Mouse (Mus musculus): ENCODE results near the gene Vps45. TPM values are rescaled to one million over a fixed set of nuclear protein-coding genes. Genes with fewer than 3 reads are reported as not detected.

Gene Vps45
- total RNA-seq (2014; rRNA removed): 22.1 and 24.9 TPM in 2 replicates
- 59.3 and 61.8 TPM in 2 replicates for polyA plus RNA-seq (2015; fragmentation: Nextera tagmentation; extraction: Ambion mirVana)

GRCm38 (mm10) chr3:96058231-96058896 lies at the start of gene Vps45:
Gene Vps45, minus strand, starts transcription at chr3:96058466.
- no peaks in the 10 kb centered on the region for H3K27me3 ChIP-seq (ENCODE audit: insufficient read depth, low read length)
- H3K27ac ChIP-seq: peak within 1 kb of the TSS; percentile 92
- peak within 1 kb of the TSS; percentile 67 for H3K4me3 ChIP-seq (ENCODE audit: low read length)
- peak within 1 kb of the TSS; percentile 65 for H3K4me2 ChIP-seq (ENCODE audit: low read depth, low read length)
- peak; percentile 77 for ATAC-seq
- H3K9me3 ChIP-seq (ENCODE audit: low read length): no peaks in the 10 kb centered on the region
- peak; percentile 80 for DNase-seq (ENCODE audit: low spot score)
- H3K36me3 ChIP-seq (ENCODE audit: insufficient read depth, low read length): no peaks in the 10 kb centered on the region
- WGBS: 2% methylated on average over 18 of the region's 18 CpGs
- H3K9ac ChIP-seq (replicated peaks; ENCODE audit: low read length): peak within 1 kb of the TSS; percentile 66
- no peaks in the 10 kb centered on the region for H3K4me1 ChIP-seq (ENCODE audit: insufficient read depth, low read length)
- no peak for TF ChIP-seq CTCF (IDR thresholded peaks at IDR 0.05; ENCODE audit: low read depth)

GRCm38 (mm10) chr3:96106151-96106550 lies 47.9 kb upstream of the Vps45 start:
- no peak for TF ChIP-seq CTCF (IDR thresholded peaks at IDR 0.05; ENCODE audit: low read depth)
- Histone ChIP-seq H3K9ac (replicated peaks; ENCODE audit: low read length) (no peak overlapping the region), H3K9me3 (ENCODE audit: low read length) (no peaks in the 10 kb centered on the region), H3K27me3 (ENCODE audit: insufficient read depth, low read length) (no peaks in the 10 kb centered on the region), H3K36me3 (ENCODE audit: insufficient read depth, low read length) (no peaks in the 10 kb centered on the region), H3K4me3 (ENCODE audit: low read length) (no peak overlapping the region), H3K4me1 (ENCODE audit: insufficient read depth, low read length) (peaks cover 7% of the 10 kb centered on the region), H3K27ac (no peak overlapping the region), H3K4me2 (ENCODE audit: low read depth, low read length) (peak overlapping the region; percentile 80; the same call in 1 of the 2 replicates)
- 89% methylated on average over 4 of the region's 4 CpGs for WGBS
- ATAC-seq: no peak
- DNase-seq (ENCODE audit: low spot score): no peak

- H3K4me3 ChIP-seq (ENCODE audit: low read length): peak overlapping the region; percentile 88
- no peak for TF ChIP-seq CTCF (IDR thresholded peaks at IDR 0.05; ENCODE audit: low read depth)
- DNase-seq (ENCODE audit: low spot score) (no peak), ATAC-seq (no peak)
- peaks cover 7% of the 10 kb centered on the region for H3K4me1 ChIP-seq (ENCODE audit: insufficient read depth, low read length)
- H3K36me3 ChIP-seq (ENCODE audit: insufficient read depth, low read length): no peaks in the 10 kb centered on the region
- WGBS: 11% methylated on average over 10 of the region's 10 CpGs
- H3K9ac ChIP-seq (replicated peaks; ENCODE audit: low read length): peak overlapping the region; percentile 84
- peak overlapping the region; percentile 80 for H3K4me2 ChIP-seq (ENCODE audit: low read depth, low read length)
- H3K27me3 ChIP-seq (ENCODE audit: insufficient read depth, low read length): no peaks in the 10 kb centered on the region
- no peak overlapping the region; the same call in 1 of the 2 replicates for H3K27ac ChIP-seq
- no peaks in the 10 kb centered on the region for H3K9me3 ChIP-seq (ENCODE audit: low read length)
Measured at GRCm38 (mm10) chr3:96105232-96105747, 47.0 kb upstream of the Vps45 start.

GRCm38 (mm10) chr3:96104261-96105065 lies 46.2 kb upstream of the Vps45 start, which contains the start of gene Otud7b:
Gene Otud7b, plus strand, starts transcription at chr3:96104527.
- Histone ChIP-seq H3K27ac (peak within 1 kb of the TSS; percentile 81), H3K4me3 (ENCODE audit: low read length) (peak within 1 kb of the TSS; percentile 88), H3K4me2 (ENCODE audit: low read depth, low read length) (peak within 1 kb of the TSS; percentile 80), H3K4me1 (ENCODE audit: insufficient read depth, low read length) (peaks cover 7% of the 10 kb centered on the region), H3K9me3 (ENCODE audit: low read length) (no peaks in the 10 kb centered on the region), H3K27me3 (ENCODE audit: insufficient read depth, low read length) (no peaks in the 10 kb centered on the region), H3K36me3 (ENCODE audit: insufficient read depth, low read length) (no peaks in the 10 kb centered on the region), H3K9ac (replicated peaks; ENCODE audit: low read length) (peak within 1 kb of the TSS; percentile 84)
- ATAC-seq: peak; percentile 94
- TF ChIP-seq CTCF (IDR thresholded peaks at IDR 0.05; ENCODE audit: low read depth): no peak
- WGBS: under 1% methylated on average over 71 of the region's 84 CpGs
- peak; percentile 91 for DNase-seq (ENCODE audit: low spot score)

- peak overlapping the region; percentile 80 for H3K4me2 ChIP-seq (ENCODE audit: low read depth, low read length)
- H3K4me3 ChIP-seq (ENCODE audit: low read length): peak overlapping the region; percentile 88
- ATAC-seq: peak; percentile 50
- no peaks in the 10 kb centered on the region for H3K36me3 ChIP-seq (ENCODE audit: insufficient read depth, low read length)
- no peaks in the 10 kb centered on the region for H3K9me3 ChIP-seq (ENCODE audit: low read length)
- 3% methylated on average over 8 of the region's 8 CpGs for WGBS
- peak overlapping the region; percentile 81 for H3K27ac ChIP-seq
- no peak for TF ChIP-seq CTCF (IDR thresholded peaks at IDR 0.05; ENCODE audit: low read depth)
- peak overlapping the region; percentile 84 for H3K9ac ChIP-seq (replicated peaks; ENCODE audit: low read length)
- H3K27me3 ChIP-seq (ENCODE audit: insufficient read depth, low read length): no peaks in the 10 kb centered on the region
- DNase-seq (ENCODE audit: low spot score): no peak
- H3K4me1 ChIP-seq (ENCODE audit: insufficient read depth, low read length): peaks cover 7% of the 10 kb centered on the region
Measured at GRCm38 (mm10) chr3:96103901-96104260, 45.6 kb upstream of the Vps45 start.

- Histone ChIP-seq H3K4me1 (ENCODE audit: insufficient read depth, low read length) (peaks cover 7% of the 10 kb centered on the region), H3K4me3 (ENCODE audit: low read length) (peak overlapping the region; percentile 20), H3K9me3 (ENCODE audit: low read length) (no peaks in the 10 kb centered on the region), H3K9ac (replicated peaks; ENCODE audit: low read length) (no peak overlapping the region), H3K27me3 (ENCODE audit: insufficient read depth, low read length) (no peaks in the 10 kb centered on the region), H3K4me2 (ENCODE audit: low read depth, low read length) (peak overlapping the region; percentile 52), H3K27ac (peak overlapping the region; percentile 27; the same call in 1 of the 2 replicates), H3K36me3 (ENCODE audit: insufficient read depth, low read length) (no peaks in the 10 kb centered on the region)
- no peak for ATAC-seq
- DNase-seq (ENCODE audit: low spot score): peak; percentile 51
- TF ChIP-seq CTCF (IDR thresholded peaks at IDR 0.05; ENCODE audit: low read depth): no peak
- WGBS: 16% methylated on average over 14 of the region's 14 CpGs
Measured at GRCm38 (mm10) chr3:96102100-96102872, 44.0 kb upstream of the Vps45 start.
